Mouse (Mus musculus): ENCODE measurements around the gene Bola1. TPM values are rescaled to one million over a fixed set of nuclear protein-coding genes. Genes with fewer than 3 reads are reported as not detected.

Gene Bola1
- polyA plus RNA-seq, 3 experiments from 2014 or later: 23.4 to 36.1 (median 32.1) TPM

- ATAC-seq: no peak
These were observed 28.0 kb upstream of the Bola1 start for GRCm38 (mm10) chr3:96247356-96248140.

DNA sequence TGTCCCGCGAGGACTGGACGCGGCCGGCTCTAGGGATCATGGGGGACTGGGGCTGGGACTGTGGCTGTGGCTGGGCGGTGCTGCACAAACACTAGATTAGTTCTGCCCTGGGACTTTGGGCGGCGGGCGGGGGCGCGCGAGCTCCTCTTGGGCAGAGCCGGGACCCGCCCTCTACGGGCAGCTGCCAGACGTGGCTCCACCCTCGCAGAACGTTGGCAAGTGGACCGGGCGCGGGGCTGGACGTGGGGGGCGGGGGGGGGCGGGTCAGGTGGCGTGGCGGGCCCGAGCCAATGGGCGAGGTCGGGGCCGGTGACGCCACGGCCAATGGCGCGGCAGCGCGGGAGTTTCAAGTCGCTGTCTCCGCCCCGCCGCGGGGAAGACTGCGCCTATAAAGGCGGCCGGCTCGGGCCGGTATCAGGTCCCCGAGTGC, 26.9 kb upstream of the Bola1 start, which contains the start of gene Hist2h3c1:
TSS of gene Hist2h3c1 (plus strand) at position 259 of the 430 bp plus-strand sequence.
- ATAC-seq: peak; percentile 53

- peak; percentile 47 for ATAC-seq
These were observed 26.5 kb upstream of the Bola1 start for GRCm38 (mm10) chr3:96246018-96246417.

GRCm38 (mm10) chr3:96245003-96245886, 25.7 kb upstream of the Bola1 start, which contains the start of gene Hist2h2aa1:
TSS of gene Hist2h2aa1 (plus strand) at chr3:96245497.
- ATAC-seq: peak; percentile 75

DNA sequence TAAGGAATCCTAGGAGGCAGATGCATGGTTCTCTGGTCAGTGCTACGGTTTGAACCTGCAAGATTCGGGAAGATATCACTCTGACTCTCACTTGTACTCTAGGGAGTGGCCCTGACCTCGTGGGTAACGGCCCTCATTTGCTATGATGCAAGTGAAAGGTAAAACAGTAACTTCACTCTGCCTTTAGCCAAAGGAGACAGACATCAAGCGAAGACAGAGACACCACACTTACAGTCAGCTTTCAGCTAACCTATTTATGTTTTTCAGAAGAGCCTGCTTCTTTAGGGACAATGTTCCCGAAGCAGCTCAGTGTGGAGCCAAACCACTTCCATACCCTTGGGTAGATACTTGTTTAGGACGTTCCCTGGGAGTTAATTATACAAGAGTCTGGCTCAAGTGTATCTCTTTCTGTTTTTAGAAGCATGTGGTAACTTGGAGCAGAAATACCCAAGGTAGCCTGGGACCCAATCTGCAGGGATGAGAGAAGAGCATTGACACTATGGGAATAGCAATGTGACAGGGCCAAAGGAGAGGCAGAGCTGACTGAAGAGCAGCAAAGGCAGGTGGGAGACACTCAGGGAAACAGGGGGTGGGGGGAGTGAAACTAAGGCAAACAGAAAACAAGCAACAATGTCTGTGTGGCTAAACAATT, 24.5 kb upstream of the Bola1 start:
- no peak for ATAC-seq

DNA sequence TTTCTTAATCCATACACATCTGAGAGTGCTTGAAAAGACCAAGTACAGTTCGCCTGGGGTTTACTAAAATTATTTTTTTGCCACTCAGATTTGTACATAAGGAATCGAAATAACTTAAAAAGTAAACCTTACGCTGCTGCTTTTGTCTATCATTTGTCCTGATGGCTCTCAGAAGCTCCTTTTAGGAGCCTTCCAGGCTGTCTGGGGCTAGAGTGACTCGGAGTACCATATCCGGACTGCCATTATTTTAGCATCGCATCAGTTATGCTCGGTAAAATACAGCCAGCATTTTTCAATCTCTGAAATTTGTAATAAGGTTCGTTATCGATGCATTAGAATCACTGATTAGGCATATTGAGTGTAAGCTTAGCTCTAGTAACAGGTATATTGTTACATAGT, 21.3 kb upstream of the Bola1 start:
- no peak for ATAC-seq

- ATAC-seq: peak; percentile 79
These were observed 20.7 kb upstream of the Bola1 start, which contains the start of gene Hist2h2aa2 for GRCm38 (mm10) chr3:96239949-96240798. TSS of gene Hist2h2aa2 (minus strand) at chr3:96240276.

DNA sequence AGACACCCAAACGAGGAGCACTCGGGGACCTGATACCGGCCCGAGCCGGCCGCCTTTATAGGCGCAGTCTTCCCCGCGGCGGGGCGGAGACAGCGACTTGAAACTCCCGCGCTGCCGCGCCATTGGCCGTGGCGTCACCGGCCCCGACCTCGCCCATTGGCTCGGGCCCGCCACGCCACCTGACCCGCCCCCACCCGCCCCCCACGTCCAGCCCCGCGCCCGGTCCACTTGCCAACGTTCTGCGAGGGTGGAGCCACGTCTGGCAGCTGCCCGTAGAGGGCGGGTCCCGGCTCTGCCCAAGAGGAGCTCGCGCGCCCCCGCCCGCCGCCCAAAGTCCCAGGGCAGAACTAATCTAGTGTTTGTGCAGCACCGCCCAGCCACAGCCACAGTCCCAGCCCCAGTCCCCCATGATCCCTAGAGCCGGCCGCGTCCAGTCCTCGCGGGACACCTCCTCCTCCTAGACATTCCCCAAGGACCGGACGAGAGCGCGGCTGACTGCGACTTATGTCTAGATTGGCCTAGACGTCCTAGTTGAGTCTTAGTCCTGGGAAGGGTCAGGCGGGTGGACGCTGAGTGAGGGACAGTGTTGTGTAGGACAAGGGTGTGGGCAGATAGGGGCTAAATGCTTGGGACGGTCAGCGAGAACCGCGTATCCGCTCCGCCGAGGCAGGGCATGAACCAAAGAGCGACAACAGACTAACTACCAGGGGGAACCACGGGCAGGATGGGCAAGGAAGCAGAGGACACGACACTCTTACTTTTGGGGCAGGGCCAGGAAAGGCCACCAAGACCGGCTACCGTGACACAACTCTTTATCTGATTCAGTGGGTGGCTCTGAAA, 19.7 kb upstream of the Bola1 start, which contains the start of gene Hist2h3c2:
TSS of gene Hist2h3c2 (minus strand) at position 174 of the 840 bp plus-strand sequence.
- ATAC-seq: peak; percentile 62

DNA sequence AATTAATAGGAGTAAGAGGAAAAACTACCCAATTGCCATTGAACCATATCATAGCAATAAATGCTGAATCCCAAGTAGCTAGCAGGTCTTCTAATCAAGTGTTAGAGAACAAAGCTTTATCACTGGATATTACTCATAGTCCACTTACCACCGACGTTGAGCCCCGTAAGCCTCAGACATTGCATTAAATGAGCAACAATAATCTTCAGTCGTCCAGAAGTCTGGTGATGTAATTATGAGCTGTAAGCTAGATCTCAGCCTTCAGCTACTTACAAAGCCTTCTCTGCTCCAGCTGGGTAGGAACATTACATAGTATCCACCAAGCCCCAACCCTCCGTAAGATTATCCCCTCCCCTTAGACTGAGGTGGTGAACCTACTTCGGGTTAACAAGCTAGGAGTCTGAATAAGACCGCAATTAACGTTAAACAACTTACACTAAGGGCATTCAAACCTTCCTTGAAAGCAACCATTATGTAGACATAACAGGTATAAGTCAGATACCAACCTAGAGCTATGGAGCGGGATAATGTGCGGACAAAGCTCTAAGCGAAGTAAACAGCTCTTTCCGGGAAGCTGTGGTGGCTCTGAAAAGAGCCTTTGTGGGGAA, 18.5 kb upstream of the Bola1 start:
- ATAC-seq: no peak

DNA sequence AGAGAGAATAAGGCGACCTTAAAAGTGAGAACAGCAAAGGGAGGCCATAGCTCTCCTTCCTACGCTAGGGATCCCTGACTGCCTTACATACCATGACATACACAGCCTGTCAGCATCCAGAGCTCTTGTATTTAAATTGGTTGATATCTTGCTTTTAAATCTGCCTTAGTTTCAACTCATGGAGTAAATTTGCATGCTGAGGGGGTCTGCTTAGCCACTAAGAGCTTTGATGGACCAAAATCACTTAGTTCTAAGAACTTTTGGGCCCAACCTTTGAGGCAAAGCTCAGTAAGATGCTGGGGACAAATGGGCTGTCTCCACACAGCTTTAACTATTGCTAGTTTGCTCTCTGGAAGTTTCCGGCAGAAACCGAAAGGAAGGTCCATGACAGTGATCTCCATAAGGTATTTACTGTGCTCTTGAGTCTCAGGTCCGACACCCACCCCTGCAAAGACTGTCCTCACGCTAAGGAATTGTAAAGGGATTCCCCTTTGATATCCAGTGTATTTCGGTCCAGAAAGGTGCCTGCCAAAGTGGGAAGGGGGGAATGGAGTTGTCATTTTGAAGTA, 17.9 kb upstream of the Bola1 start:
- no peak for ATAC-seq

GRCm38 (mm10) chr3:96236834-96237334, 17.4 kb upstream of the Bola1 start:
- no peak for ATAC-seq

DNA sequence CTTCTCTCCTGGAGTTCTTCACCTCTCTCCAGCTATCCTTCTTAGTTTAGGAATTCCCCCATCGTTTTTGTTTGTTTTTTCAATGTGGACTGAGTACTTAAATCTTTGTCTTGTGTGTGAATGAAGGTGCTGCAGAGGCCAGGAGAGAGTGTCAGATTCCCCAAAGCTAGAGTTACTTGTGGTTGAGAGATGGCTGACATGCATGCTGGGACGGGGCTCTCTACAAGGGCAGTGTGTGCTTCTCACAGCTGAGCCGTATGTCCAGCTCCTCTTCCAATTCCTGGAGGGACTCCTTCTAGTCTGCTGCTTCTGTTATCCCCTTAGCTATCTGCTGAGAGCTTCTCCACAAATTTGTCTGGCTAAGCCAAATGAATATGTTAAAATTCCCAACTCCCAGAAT, 16.3 kb upstream of the Bola1 start:
- no peak for ATAC-seq

DNA sequence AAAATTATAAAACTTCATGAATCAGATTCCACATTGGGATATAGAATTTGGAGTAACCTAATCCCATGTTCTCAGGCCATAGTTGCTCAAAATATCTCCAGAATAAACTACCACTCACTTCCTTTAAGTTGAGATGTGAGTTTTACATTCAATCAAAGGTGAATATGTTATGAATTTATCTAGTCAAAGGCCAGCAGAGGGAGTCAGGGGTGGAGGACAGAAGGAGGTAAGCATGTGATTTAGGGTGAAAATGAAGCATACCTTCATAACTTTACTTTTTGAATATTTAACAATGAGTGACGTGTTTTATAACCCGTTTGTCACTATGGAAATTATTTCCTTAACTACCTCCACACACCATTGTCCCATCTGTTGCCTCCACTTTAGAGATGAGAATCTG, 15.4 kb upstream of the Bola1 start:
- ATAC-seq: no peak

DNA sequence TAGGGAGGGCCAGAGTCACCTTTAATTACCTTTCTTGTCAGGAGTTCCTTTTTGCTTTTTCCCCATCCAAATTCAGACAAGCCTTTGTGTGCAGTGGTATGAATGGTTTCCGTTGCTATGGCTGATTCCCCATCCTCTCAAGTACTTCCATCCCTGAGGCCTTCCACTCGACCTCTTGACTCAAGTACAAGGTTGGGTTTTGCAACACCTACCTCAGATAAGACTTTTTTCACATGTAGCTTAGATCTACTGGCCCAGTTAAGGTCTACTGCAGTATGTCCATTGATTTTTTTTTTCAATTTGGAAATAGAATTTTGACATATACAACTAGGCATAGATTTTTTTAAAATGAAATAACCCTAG, 12.2 kb upstream of the Bola1 start:
- no peak for ATAC-seq

DNA sequence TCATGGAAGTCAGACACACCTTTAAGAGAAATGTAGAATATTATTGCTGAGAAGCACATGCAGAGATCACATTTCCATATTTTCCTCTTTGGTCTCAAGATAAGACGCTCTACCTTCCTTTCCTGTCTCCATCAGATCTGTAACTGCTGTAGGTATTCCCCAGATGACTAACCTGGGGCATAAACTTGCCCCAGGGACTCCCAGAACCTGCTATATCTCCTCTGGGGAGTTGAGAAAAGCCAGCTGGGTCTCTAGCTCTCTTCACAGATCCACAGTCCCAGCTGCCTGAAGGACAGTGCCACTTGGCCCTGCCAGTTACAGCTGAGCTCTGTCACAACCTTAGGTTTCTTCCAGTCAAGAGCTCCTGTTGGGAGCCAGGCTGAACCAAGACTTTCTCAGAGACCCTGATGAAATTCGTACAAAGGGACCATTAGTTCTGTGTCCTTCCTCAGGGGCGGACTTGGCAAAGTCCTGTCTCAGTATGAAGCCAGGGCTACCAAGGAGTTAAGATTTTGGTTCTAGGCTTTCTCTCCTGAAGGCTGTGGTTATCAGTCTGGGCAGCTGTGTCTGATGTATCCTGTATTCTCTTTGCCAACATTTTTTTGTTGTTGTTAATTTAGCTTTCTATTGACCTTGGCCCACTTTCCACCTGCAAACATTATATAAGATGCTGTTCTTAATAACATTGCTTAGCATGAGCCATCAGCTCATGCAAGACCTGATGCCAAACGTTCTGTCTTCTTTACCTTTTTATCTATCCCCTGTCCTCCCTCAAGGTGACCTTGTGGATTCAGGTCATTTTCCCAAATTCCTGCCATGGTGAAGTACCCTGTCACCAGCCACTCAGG, 11.6 kb upstream of the Bola1 start:
- ATAC-seq: no peak

DNA sequence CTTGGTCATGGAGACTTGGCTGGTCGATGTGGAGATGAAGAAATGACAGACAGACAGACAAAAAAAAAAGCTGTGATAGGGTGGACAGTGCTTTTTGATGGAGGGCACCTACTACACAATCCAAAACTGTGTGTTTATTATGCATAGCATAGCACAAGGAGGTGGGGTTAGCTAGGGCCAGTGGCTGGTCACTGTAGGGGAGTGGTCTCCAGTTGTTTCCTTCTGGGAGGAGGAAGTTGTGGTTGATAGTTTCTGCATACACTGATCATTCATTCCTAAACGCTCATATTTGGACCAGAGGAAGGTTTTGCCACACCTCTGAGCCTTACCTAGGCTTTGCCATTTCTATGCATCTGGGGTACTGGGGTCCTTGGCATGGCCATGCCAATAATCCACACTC, 10.9 kb upstream of the Bola1 start:
- no peak for ATAC-seq

GRCm38 (mm10) chr3:96228828-96229227, 9.3 kb upstream of the Bola1 start:
- no peak for ATAC-seq

GRCm38 (mm10) chr3:96226695-96227648, 7.5 kb upstream of the Bola1 start:
- no peak for ATAC-seq

Data from inflammation-experienced regulatory T-cells, adult 6 months (primary cell).